Mouse (Mus musculus): ENCODE measurements at regions not wholly inside any gene's neighbourhood (a gene's known extent, or its start where the extent isn't known, plus 50 kb on each side); places are given as distances from the start of the nearest gene placed in this dataset.

DNA sequence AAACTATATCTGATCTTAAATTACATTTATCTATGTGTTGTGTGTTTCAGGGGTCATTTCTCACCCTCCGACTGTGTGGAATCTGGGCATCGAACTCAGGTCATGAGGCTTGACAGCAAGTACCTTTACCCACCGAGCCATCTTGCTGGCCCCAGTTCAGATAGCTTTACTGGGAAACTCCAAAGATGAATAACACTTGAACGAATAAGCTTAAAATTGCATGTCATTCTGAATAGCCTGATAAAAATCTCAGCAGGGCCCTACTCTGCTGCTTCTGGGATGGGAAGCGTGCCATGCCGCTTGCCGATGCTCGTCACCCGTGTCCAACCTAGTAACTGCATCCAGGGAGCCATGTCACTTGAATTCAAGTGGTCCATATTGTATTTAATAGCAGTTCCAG, 57.2 kb upstream of the Nfe2l2 start:
- TF ChIP-seq POLR2A (IDR thresholded peaks at IDR 0.05; ENCODE audit: low read depth, low read length) (no peak), CTCF (IDR thresholded peaks at IDR 0.05; ENCODE audit: extremely low read depth, insufficient read depth, insufficient read length, insufficient replicate concordance) (no peak)

Data from spleen, adult 2 months (tissue).